ENCODE assay signal across 25 mouse cellular contexts in the genomic region with DNA sequence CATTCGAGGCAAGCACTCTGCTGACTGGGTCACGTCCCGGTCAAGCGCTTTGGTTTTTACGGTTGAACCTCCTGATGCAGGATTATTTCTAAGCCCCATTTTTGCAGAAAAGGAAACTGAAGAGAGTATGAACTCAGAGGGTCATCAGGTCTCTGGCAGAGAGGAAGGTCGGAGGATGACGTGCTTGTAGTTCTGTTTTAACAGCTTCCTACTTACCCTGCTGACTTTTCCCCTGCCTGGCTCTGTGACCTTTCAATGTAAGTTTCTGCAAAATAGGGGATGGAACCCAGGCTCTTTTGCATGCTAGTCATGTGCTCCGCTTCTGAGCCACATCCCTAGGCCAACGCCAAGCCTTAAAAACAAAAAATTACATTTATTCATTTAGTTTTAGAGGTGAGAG. TPM values are rescaled to one million over a fixed set of nuclear protein-coding genes. Genes with fewer than 3 reads are reported as not detected.
A peak's percentile ranks its signal among the peaks of the same experiment; 100 is the strongest.
DNase-seq lines count a peak whose midpoint lies in the region; ATAC-seq and TF ChIP-seq lines count a peak whose summit lies in the region.
"Had no signal": no experiment of that assay in that cellular context is flagged by ENCODE, and none has a peak within 500 bp of the region (broad histone marks: within the 10 kb centered on the region; RNA-seq: fewer than 3 reads in every experiment).

No protein-coding gene starts in this region.

- 40% methylated on average over 9 of the region's 9 CpGs for WGBS in spleen, adult 2 months

- no peak for TF ChIP-seq CTCF in spleen, adult 2 months (IDR thresholded peaks at IDR 0.05; ENCODE audit: extremely low read depth, insufficient read depth, insufficient read length, insufficient replicate concordance)

- DNase-seq in heart, adult 11 months: peak; percentile 91
- DNase-seq in heart, adult 9 months (ENCODE audit: low spot score in 2 of 2): no peak
- no peak for DNase-seq in spleen, adult 2 months (ENCODE audit: low read depth in 1 of 2, low spot score in 2 of 2)
- DNase-seq in spleen, adult 12 weeks (ENCODE audit: low spot score): no peak
- peak; percentile 50 for DNase-seq in CD4-positive, CD25-positive, alpha-beta regulatory T cell, adult 2 months (ENCODE audit: low read depth, low spot score)
- DNase-seq in urinary bladder, postnatal 14 days (ENCODE audit: low spot score): no peak
- no peak for DNase-seq in layer of hippocampus, adult 8-10 months (ENCODE audit: low spot score in 2 of 2)
- DNase-seq: adrenal gland, postnatal 10 days; cerebellum, adult 8-10 months; gastrocnemius, postnatal 14 days; right cerebral cortex, postnatal 4 days had no signal

- H3K36me3 ChIP-seq in spleen, adult 2 months (ENCODE audit: control insufficient read depth, insufficient read depth, low read length): no peaks in the 10 kb centered on the region
- H3K36me3 ChIP-seq: embryonic facial prominence, embryonic 15.5 days; forebrain, embryonic 12.5 days; hindbrain, embryonic 12.5 days; lung, embryonic 15.5 days had no signal

- H3K27ac ChIP-seq in spleen, adult 2 months (ENCODE audit: insufficient read depth, low read length): peak overlapping the region; percentile 97
- H3K27ac ChIP-seq: embryonic facial prominence, embryonic 15.5 days; forebrain, embryonic 12.5 days; hindbrain, embryonic 12.5 days; lung, embryonic 15.5 days had no signal

- H3K27me3 ChIP-seq in spleen, adult 2 months (ENCODE audit: control insufficient read depth, insufficient read depth, low read length): no peaks in the 10 kb centered on the region

- H3K4me3 ChIP-seq in spleen, adult 2 months (ENCODE audit: extremely low read depth, insufficient read depth, insufficient read length): peak overlapping the region; percentile 25
- H3K4me3 ChIP-seq: embryonic facial prominence, embryonic 15.5 days; forebrain, embryonic 12.5 days; hindbrain, embryonic 12.5 days; lung, embryonic 15.5 days had no signal

- peaks cover 47% of the 10 kb centered on the region for H3K4me1 ChIP-seq in spleen, adult 2 months (ENCODE audit: control insufficient read depth, insufficient read depth, insufficient read length)

- no peak for TF ChIP-seq POLR2A in spleen, adult 2 months (IDR thresholded peaks at IDR 0.05; ENCODE audit: low read depth, low read length)

- ATAC-seq in megakaryocyte, adult 5-6 weeks (ENCODE audit: poor library complexity, severe bottlenecking): peak; percentile 17
- ATAC-seq: intestine, embryonic 16.5 days had no signal

RNA-seq across cellular contexts. Expression of gene Csk, which starts 1.1 kb away (rescaled TPM):
- 233 and 265 TPM in 2 replicates for polyA plus RNA-seq in spleen, adult 2 months (2012; rRNA removed)
- 88.6 and 96.7 TPM in 2 replicates for total RNA-seq in megakaryocyte, adult 5-6 weeks (2015)
- 230 and 282 TPM in 2 replicates for total RNA-seq in megakaryocyte, adult 5-6 weeks (2017)
- total RNA-seq in layer of hippocampus, adult 8-10 months (2022): 10 to 100 TPM; 38.4 to 46.7 (median 43.0) TPM

RNA-seq across cellular contexts. Expression of gene Cyp1a2, which starts 31.2 kb away (rescaled TPM):
- not detected in 2 replicates for polyA plus RNA-seq in spleen, adult 2 months (2012; rRNA removed)
- total RNA-seq in megakaryocyte, adult 5-6 weeks (2015): not detected in 2 replicates
- not detected in 2 replicates for total RNA-seq in megakaryocyte, adult 5-6 weeks (2017)
- not detected for total RNA-seq in layer of hippocampus, adult 8-10 months (2022)
- total RNA-seq: gastrocnemius, postnatal 14 days; heart, adult 8-10 months; left cerebral cortex, postnatal 36 days; megakaryocyte progenitor cell, adult 5-6 weeks; neutrophil, adult 5-6 weeks had no signal
- polyA plus RNA-seq: embryonic facial prominence, embryonic 15.5 days; forebrain, embryonic 12.5 days; frontal cortex, adult 2 months; heart, postnatal 0 days; hindbrain, embryonic 12.5 days; intestine, embryonic 16.5 days; kidney, embryonic 16.5 days; lung, embryonic 15.5 days had no signal

RNA-seq across cellular contexts. Expression of gene Lman1l, which starts 31.8 kb away (rescaled TPM):
- polyA plus RNA-seq in spleen, adult 2 months (2012; rRNA removed): 0.09 and 0.16 TPM in 2 replicates
- not detected in 2 replicates for total RNA-seq in megakaryocyte, adult 5-6 weeks (2015)
- total RNA-seq in megakaryocyte, adult 5-6 weeks (2017): not detected in 2 replicates
- total RNA-seq in layer of hippocampus, adult 8-10 months (2022): not detected
- total RNA-seq: adrenal gland, postnatal 10 days; gastrocnemius, postnatal 14 days; left cerebral cortex, postnatal 36 days; liver, adult 2 months; megakaryocyte progenitor cell, adult 5-6 weeks had no signal
- polyA plus RNA-seq: embryonic facial prominence, embryonic 15.5 days; forebrain, embryonic 12.5 days; heart, postnatal 0 days; hindbrain, embryonic 12.5 days; intestine, embryonic 16.5 days; kidney, embryonic 16.5 days; liver, adult 2 months; lung, embryonic 15.5 days had no signal

RNA-seq across cellular contexts. Expression of gene Cyp1a1, which starts 35.4 kb away (rescaled TPM):
- polyA plus RNA-seq in spleen, adult 2 months (2012; rRNA removed): 0.13 and 0.15 TPM in 2 replicates
- total RNA-seq in megakaryocyte, adult 5-6 weeks (2015): not detected in 2 replicates
- total RNA-seq in megakaryocyte, adult 5-6 weeks (2017): not detected in 2 replicates
- under 1 TPM in 3 of 4 experiments, not detected in 1; 0.12 to 0.36 (median 0.32) TPM for total RNA-seq in layer of hippocampus, adult 8-10 months (2022)
- total RNA-seq: megakaryocyte progenitor cell, adult 5-6 weeks; neutrophil, adult 5-6 weeks had no signal
- polyA plus RNA-seq: forebrain, embryonic 12.5 days; hindbrain, embryonic 12.5 days; intestine, embryonic 16.5 days had no signal

RNA-seq across cellular contexts. Expression of gene Cplx3, which starts 46.3 kb away (rescaled TPM):
- not detected in 2 replicates for polyA plus RNA-seq in spleen, adult 2 months (2012; rRNA removed)
- total RNA-seq in megakaryocyte, adult 5-6 weeks (2015): not detected in 2 replicates
- not detected in 2 replicates for total RNA-seq in megakaryocyte, adult 5-6 weeks (2017)
- 1 to 10 TPM; 3.5 to 6.1 (median 4.1) TPM for total RNA-seq in layer of hippocampus, adult 8-10 months (2022)
- total RNA-seq: adrenal gland, postnatal 10 days; gastrocnemius, postnatal 14 days; heart, adult 8-10 months; liver, adult 2 months; megakaryocyte progenitor cell, adult 5-6 weeks; neutrophil, adult 5-6 weeks had no signal
- polyA plus RNA-seq: embryonic facial prominence, embryonic 15.5 days; intestine, embryonic 16.5 days; kidney, embryonic 16.5 days; liver, adult 2 months; lung, embryonic 15.5 days had no signal

Comparison
In these comparisons a context has a peak if more than half of its experiments do, and no peak if none do; other contexts are left out.
1. DNase-seq: peak in heart, adult 11 months (single experiment) and CD4-positive, CD25-positive, alpha-beta regulatory T cell, adult 2 months (single experiment); none in heart, adult 9 months (0 of 2), spleen, adult 2 months (0 of 2), spleen, adult 12 weeks (single experiment), urinary bladder, postnatal 14 days (single experiment) and layer of hippocampus, adult 8-10 months (0 of 2).